Mouse (Mus musculus) limb, embryonic 12.5 days (tissue): ENCODE results near the gene Triml2. TPM values are rescaled to one million over a fixed set of nuclear protein-coding genes. Genes with fewer than 3 reads are reported as not detected.

Experiments
- ATAC-seq: fragments of 200-750 bp; cut with Nextera tagmentation; 2 replicates; pipeline ENCODE4 v1.8.0; 2017; ENCODE audit warnings: low read depth, moderate TSS enrichment; ENCODE audit not compliant: insufficient number of reproducible peaks, insufficient read depth, low FRiP score, low TSS enrichment
- H3K27ac ChIP-seq: fragments of 300-500 bp; sonication (generic); 2 replicates; pipeline ENCODE4 v1.5.1; 2016; ENCODE audit warnings: mild to moderate bottlenecking, moderate library complexity
- H3K27me3 ChIP-seq: fragments of 300-500 bp; sonication (generic); 2 replicates; pipeline ENCODE4 v1.6.1; 2016; ENCODE audit warnings: mild to moderate bottlenecking, moderate library complexity
- H3K36me3 ChIP-seq: fragments of 300-500 bp; sonication (generic); 2 replicates; pipeline ENCODE4 v1.6.1; 2016; ENCODE audit warnings: mild to moderate bottlenecking, moderate library complexity
- H3K4me1 ChIP-seq: fragments of 300-500 bp; sonication (generic); replicated peaks from 2 replicates; pipeline ENCODE4 v1.6.1; 2016
- H3K4me2 ChIP-seq: fragments of 300-500 bp; sonication (generic); 2 replicates; pipeline ENCODE4 v1.6.1; 2016; ENCODE audit warnings: mild to moderate bottlenecking, moderate library complexity
- H3K4me3 ChIP-seq: fragments of 300-500 bp; sonication (generic); replicated peaks from 2 replicates; pipeline ENCODE4 v1.5.1; 2016; ENCODE audit warnings: mild to moderate bottlenecking
- H3K9ac ChIP-seq: fragments of 300-500 bp; sonication (generic); replicated peaks from 2 replicates; pipeline ENCODE4 v1.6.1; 2016; ENCODE audit warnings: mild to moderate bottlenecking, moderate library complexity
- H3K9me3 ChIP-seq: fragments of 300-500 bp; sonication (generic); 2 replicates; pipeline ENCODE4 v1.6.1; 2016; ENCODE audit warnings: mild to moderate bottlenecking, moderate library complexity
- WGBS: fragments of 180-500 bp; shearing (Covaris S2); methylation state at CpG from one replicate; pipeline ENCODE4 v1.1.7; 2016; 5-methylcytosine and 5-hydroxymethylcytosine counted together
- polyA plus RNA-seq: library from polyadenylated mRNA; unstranded; fragments of >200 nt; fragmentation: Nextera tagmentation; extraction: Ambion mirVana; gene quantifications from 2 replicates; pipeline ENCODE4 v1.2.1, GENCODE M21; 2016

Triml2 gene
- not detected in 2 replicates for polyA plus RNA-seq

- H3K9me3 ChIP-seq = 0 out of 2 replicates have a peak, but pooled peaks cover 7% of the 10 kb centered on the region
- no peak within 1 kb of the TSS for H3K4me2 ChIP-seq
- no peak within 1 kb of the TSS for H3K27ac ChIP-seq
- no peak within 1 kb of the TSS for H3K9ac ChIP-seq
- 95% methylated on average over 13 of the region's 13 CpGs for WGBS
- no peaks in the 10 kb centered on the region for H3K36me3 ChIP-seq
- H3K4me1 ChIP-seq = no peaks in the 10 kb centered on the region
- no peaks in the 10 kb centered on the region for H3K27me3 ChIP-seq
- no peak for ATAC-seq
- H3K4me3 ChIP-seq = no peak within 1 kb of the TSS
These were observed at the start of gene Triml2 for GRCm38 (mm10) chr8:43180054-43180690. Gene Triml2, plus strand, starts transcription at chr8:43180541.

- no peaks in the 10 kb centered on the region for H3K36me3 ChIP-seq
- no peak within 1 kb of the TSS for H3K4me3 ChIP-seq
- no peaks in the 10 kb centered on the region for H3K9me3 ChIP-seq
- no peak within 1 kb of the TSS for H3K27ac ChIP-seq
- 87% methylated on average over 2 of the region's 2 CpGs for WGBS
- no peak within 1 kb of the TSS for H3K4me2 ChIP-seq
- no peak within 1 kb of the TSS for H3K9ac ChIP-seq
- no peaks in the 10 kb centered on the region for H3K27me3 ChIP-seq
- ATAC-seq = no peak
- H3K4me1 ChIP-seq = no peaks in the 10 kb centered on the region
These were observed 39.0 kb upstream of the Triml2 start, which contains the start of gene Triml1 for GRCm38 (mm10) chr8:43141386-43141785. Gene Triml1, minus strand, starts transcription at chr8:43141486.

GRCm38 (mm10) chr8:43149307-43149706 is 31.0 kb upstream of the Triml2 start:
- no peak overlapping the region for H3K4me3 ChIP-seq
- H3K27me3 ChIP-seq = no peaks in the 10 kb centered on the region
- no peak overlapping the region for H3K27ac ChIP-seq
- WGBS = 92% methylated on average over 9 of the region's 9 CpGs
- H3K9ac ChIP-seq = no peak overlapping the region
- H3K36me3 ChIP-seq = no peaks in the 10 kb centered on the region
- H3K4me2 ChIP-seq = no peak overlapping the region
- no peaks in the 10 kb centered on the region for H3K4me1 ChIP-seq
- ATAC-seq = no peak
- H3K9me3 ChIP-seq = no peaks in the 10 kb centered on the region

- no peak overlapping the region for H3K27ac ChIP-seq
- WGBS = 90% methylated on average over 11 of the region's 11 CpGs
- no peaks in the 10 kb centered on the region for H3K9me3 ChIP-seq
These were observed 17.1 kb upstream of the Triml2 start for GRCm38 (mm10) chr8:43163255-43163654.

GRCm38 (mm10) chr8:43164453-43164852 is 15.9 kb upstream of the Triml2 start:
- no peaks in the 10 kb centered on the region for H3K9me3 ChIP-seq
- H3K4me3 ChIP-seq = no peak overlapping the region
- no peak overlapping the region for H3K9ac ChIP-seq
- H3K36me3 ChIP-seq = no peaks in the 10 kb centered on the region
- 72% methylated on average over 3 of the region's 3 CpGs for whole genome bisulfite sequencing
- H3K27me3 ChIP-seq = no peaks in the 10 kb centered on the region
- H3K27ac ChIP-seq = no peak overlapping the region
- ATAC-seq = no peak
- H3K4me2 ChIP-seq = no peak overlapping the region
- H3K4me1 ChIP-seq = no peaks in the 10 kb centered on the region

More at GRCm38 (mm10) chr8:43163255-43163654, 17.1 kb upstream of the Triml2 start:
- Histone ChIP-seq H3K4me3 (no peak overlapping the region), H3K9ac (no peak overlapping the region), H3K4me2 (no peak overlapping the region), H3K4me1 (no peaks in the 10 kb centered on the region), H3K36me3 (no peaks in the 10 kb centered on the region), H3K27me3 (no peaks in the 10 kb centered on the region)
- no peak for ATAC-seq

GRCm38 (mm10) chr8:43168083-43168482 is 12.3 kb upstream of the Triml2 start:
- Histone ChIP-seq H3K4me2 (no peak overlapping the region), H3K27ac (no peak overlapping the region), H3K4me1 (no peaks in the 10 kb centered on the region), H3K9ac (no peak overlapping the region), H3K27me3 (no peaks in the 10 kb centered on the region), H3K9me3 (peaks cover 2% of the 10 kb centered on the region; the same call in 1 of the 2 replicates), H3K4me3 (no peak overlapping the region), H3K36me3 (no peaks in the 10 kb centered on the region)
- ATAC-seq = no peak
- WGBS = 93% methylated on average over 4 of the region's 4 CpGs

- ATAC-seq = no peak
- no peaks in the 10 kb centered on the region for H3K27me3 ChIP-seq
- no peak overlapping the region for H3K4me3 ChIP-seq
- H3K27ac ChIP-seq = no peak overlapping the region
- no peaks in the 10 kb centered on the region for H3K36me3 ChIP-seq
- H3K9ac ChIP-seq = no peak overlapping the region
- H3K4me1 ChIP-seq = no peaks in the 10 kb centered on the region
- WGBS = 92% methylated on average over 6 of the region's 6 CpGs
- H3K4me2 ChIP-seq = no peak overlapping the region
- H3K9me3 ChIP-seq = peaks cover 5% of the 10 kb centered on the region; the same call in 1 of the 2 replicates
These were observed 11.0 kb upstream of the Triml2 start for GRCm38 (mm10) chr8:43169249-43169755.

GRCm38 (mm10) chr8:43176766-43177486 is 3.4 kb upstream of the Triml2 start:
- no peak overlapping the region for H3K9ac ChIP-seq
- 91% methylated on average over 6 of the region's 6 CpGs for WGBS
- no peaks in the 10 kb centered on the region for H3K27me3 ChIP-seq
- H3K27ac ChIP-seq = no peak overlapping the region
- no peak overlapping the region for H3K4me3 ChIP-seq
- H3K36me3 ChIP-seq = no peaks in the 10 kb centered on the region
- ATAC-seq = no peak
- H3K4me1 ChIP-seq = no peaks in the 10 kb centered on the region
- H3K4me2 ChIP-seq = no peak overlapping the region
- peaks cover 11% of the 10 kb centered on the region; the same call in 1 of the 2 replicates for H3K9me3 ChIP-seq

GRCm38 (mm10) chr8:43178263-43178662 is 2.1 kb upstream of the Triml2 start:
- no peaks in the 10 kb centered on the region for H3K27me3 ChIP-seq
- H3K4me1 ChIP-seq = no peaks in the 10 kb centered on the region
- WGBS = 45% methylated on average over 3 of the region's 3 CpGs
- H3K36me3 ChIP-seq = no peaks in the 10 kb centered on the region
- H3K4me3 ChIP-seq = no peak overlapping the region
- no peak overlapping the region for H3K4me2 ChIP-seq
- H3K9me3 ChIP-seq = 0 out of 2 replicates have a peak, but pooled peaks cover 7% of the 10 kb centered on the region
- H3K27ac ChIP-seq = no peak overlapping the region
- ATAC-seq = no peak
- H3K9ac ChIP-seq = no peak overlapping the region

GRCm38 (mm10) chr8:43179189-43179588 is 1.2 kb upstream of the Triml2 start:
- ATAC-seq = no peak
- Histone ChIP-seq H3K4me1 (no peaks in the 10 kb centered on the region), H3K9me3 (0 out of 2 replicates have a peak, but pooled peaks cover 7% of the 10 kb centered on the region), H3K36me3 (no peaks in the 10 kb centered on the region), H3K27ac (no peak overlapping the region), H3K4me2 (no peak overlapping the region), H3K27me3 (no peaks in the 10 kb centered on the region), H3K9ac (no peak overlapping the region), H3K4me3 (no peak overlapping the region)
- WGBS = 75% methylated on average over 4 of the region's 4 CpGs

GRCm38 (mm10) chr8:43182281-43182680 is 1.9 kb downstream of the Triml2 start:
- no peaks in the 10 kb centered on the region for H3K27me3 ChIP-seq
- 0 out of 2 replicates have a peak, but pooled peaks cover 7% of the 10 kb centered on the region for H3K9me3 ChIP-seq
- no peak for ATAC-seq
- H3K27ac ChIP-seq = no peak overlapping the region
- H3K4me1 ChIP-seq = no peaks in the 10 kb centered on the region
- no peak overlapping the region for H3K4me2 ChIP-seq
- no peaks in the 10 kb centered on the region for H3K36me3 ChIP-seq
- WGBS = 89% methylated on average over 2 of the region's 2 CpGs
- H3K4me3 ChIP-seq = no peak overlapping the region
- H3K9ac ChIP-seq = no peak overlapping the region
